Mouse (Mus musculus) thymus, postnatal 36 days (tissue): ENCODE results near the gene Gm29133.

Experiments used
- DNase-seq, 2 experiments: peaks; one replicate each; pipeline ENCODE4 v3.0.0; 2022; ENCODE audit warnings: mixed read lengths in 2 of 2

Gene Gm29133

GRCm38 (mm10) chr3:75747897-75748296 is at the start of gene Gm29133:
TSS of gene Gm29133 (plus strand) at chr3:75748197.
- DNase-seq, result no peak

GRCm38 (mm10) chr3:75699088-75699487 is 48.9 kb upstream of the Gm29133 start:
- DNase-seq, result no peak

- DNase-seq, result no peak
Measured at GRCm38 (mm10) chr3:75701336-75701735, 46.7 kb upstream of the Gm29133 start.

- no peak for DNase-seq
Measured at GRCm38 (mm10) chr3:75706536-75706935, 41.5 kb upstream of the Gm29133 start.

- DNase-seq, result peak; percentile 74 to 84
Measured at GRCm38 (mm10) chr3:75713678-75714295, 34.2 kb upstream of the Gm29133 start.

GRCm38 (mm10) chr3:75720663-75721062 is 27.3 kb upstream of the Gm29133 start:
- DNase-seq, result no peak

GRCm38 (mm10) chr3:75730982-75731600 is 16.9 kb upstream of the Gm29133 start:
- DNase-seq, result no peak

GRCm38 (mm10) chr3:75743664-75744437 is 4.1 kb upstream of the Gm29133 start:
- DNase-seq, result no peak

- no peak for DNase-seq
Measured at GRCm38 (mm10) chr3:75745343-75745742, 2.7 kb upstream of the Gm29133 start.

GRCm38 (mm10) chr3:75763351-75763750 is 15.4 kb downstream of the Gm29133 start:
- no peak for DNase-seq

GRCm38 (mm10) chr3:75774253-75774652 is 26.3 kb downstream of the Gm29133 start:
- DNase-seq, result no peak

GRCm38 (mm10) chr3:75808001-75808400 is 60.0 kb downstream of the Gm29133 start:
- DNase-seq, result no peak

GRCm38 (mm10) chr3:75823934-75824333 is 75.9 kb downstream of the Gm29133 start:
- DNase-seq, result no peak

GRCm38 (mm10) chr3:75824458-75824857 is 76.5 kb downstream of the Gm29133 start:
- DNase-seq, result no peak

GRCm38 (mm10) chr3:75834827-75835226 is 86.8 kb downstream of the Gm29133 start:
- no peak for DNase-seq

GRCm38 (mm10) chr3:75835286-75835967 is 87.4 kb downstream of the Gm29133 start:
- DNase-seq, result no peak
